Mouse (Mus musculus) stomach, postnatal 0 days (tissue): ENCODE measurements around the gene Siae. TPM values are rescaled to one million over a fixed set of nuclear protein-coding genes. Genes with fewer than 3 reads are reported as not detected.

Experiments
- ATAC-seq: fragments of 200-750 bp; cut with Nextera tagmentation; 2 replicates; pipeline ENCODE4 v1.8.0; 2017; ENCODE audit not compliant: low FRiP score, low TSS enrichment
- DNase-seq: peaks from one replicate; pipeline ENCODE4 v3.0.0-alpha.2; 2016; ENCODE audit warnings: low spot score
- H3K27ac ChIP-seq: fragments of 300-500 bp; sonication (generic); replicated peaks from 2 replicates; pipeline ENCODE4 v1.5.1; 2014; ENCODE audit warnings: mild to moderate bottlenecking, control low read depth
- H3K27me3 ChIP-seq: fragments of 300-500 bp; sonication (generic); 2 replicates; pipeline ENCODE4 v1.6.1; 2014; ENCODE audit warnings: low read length; ENCODE audit not compliant: control insufficient read depth, insufficient read depth
- H3K36me3 ChIP-seq: fragments of 300-500 bp; sonication (generic); 2 replicates; pipeline ENCODE4 v1.6.1; 2014; ENCODE audit warnings: low read length, mixed read lengths; ENCODE audit not compliant: control insufficient read depth, insufficient read depth
- H3K4me1 ChIP-seq: fragments of 300-500 bp; sonication (generic); replicated peaks from 2 replicates; pipeline ENCODE4 v1.6.1; 2014; ENCODE audit warnings: antibody characterized with exemption; ENCODE audit not compliant: control insufficient read depth, insufficient read depth
- H3K4me2 ChIP-seq: fragments of 300-500 bp; sonication (generic); replicated peaks from 2 replicates; pipeline ENCODE4 v1.6.1; 2014; ENCODE audit warnings: low read depth, mild to moderate bottlenecking, control low read depth, moderate library complexity
- H3K4me3 ChIP-seq: fragments of 300-500 bp; sonication (generic); 2 replicates; pipeline ENCODE4 v1.5.1; 2014; ENCODE audit warnings: low read depth, low read length, control low read depth
- H3K9ac ChIP-seq: fragments of 300-500 bp; sonication (generic); 2 replicates; pipeline ENCODE4 v1.6.1; 2014; ENCODE audit warnings: mild to moderate bottlenecking, low read length, control low read depth, mixed read lengths
- H3K9me3 ChIP-seq: fragments of 300-500 bp; sonication (generic); 2 replicates; pipeline ENCODE4 v1.6.1; 2016; ENCODE audit warnings: low read length; ENCODE audit not compliant: control insufficient read depth
- CTCF ChIP-seq: IDR thresholded peaks from 2 replicates; pipeline ENCODE4 v1.5.1; 2016; ENCODE audit warnings: antibody characterized with exemption, low read depth, mild to moderate bottlenecking, moderate library complexity
- EP300 ChIP-seq: optimal IDR thresholded peaks from 2 replicates; pipeline ENCODE3; 2016; ENCODE audit warnings: antibody characterized with exemption
- WGBS: fragments of 180-500 bp; shearing (Covaris S2); extraction: QIAGEN DNeasy Blood & Tissue Kit; methylation state at CpG from one replicate; pipeline ENCODE4 v1.1.7; 2014; 5-methylcytosine and 5-hydroxymethylcytosine counted together
- polyA plus RNA-seq: library from polyadenylated mRNA; unstranded; fragments of >200 nt; fragmentation: Nextera tagmentation; extraction: Ambion mirVana; gene quantifications from 2 replicates; pipeline ENCODE4 v1.2.1, GENCODE M21; 2015

The Siae gene
- polyA plus RNA-seq, 1 experiment from 2014 or later: 6.9 TPM

DNA sequence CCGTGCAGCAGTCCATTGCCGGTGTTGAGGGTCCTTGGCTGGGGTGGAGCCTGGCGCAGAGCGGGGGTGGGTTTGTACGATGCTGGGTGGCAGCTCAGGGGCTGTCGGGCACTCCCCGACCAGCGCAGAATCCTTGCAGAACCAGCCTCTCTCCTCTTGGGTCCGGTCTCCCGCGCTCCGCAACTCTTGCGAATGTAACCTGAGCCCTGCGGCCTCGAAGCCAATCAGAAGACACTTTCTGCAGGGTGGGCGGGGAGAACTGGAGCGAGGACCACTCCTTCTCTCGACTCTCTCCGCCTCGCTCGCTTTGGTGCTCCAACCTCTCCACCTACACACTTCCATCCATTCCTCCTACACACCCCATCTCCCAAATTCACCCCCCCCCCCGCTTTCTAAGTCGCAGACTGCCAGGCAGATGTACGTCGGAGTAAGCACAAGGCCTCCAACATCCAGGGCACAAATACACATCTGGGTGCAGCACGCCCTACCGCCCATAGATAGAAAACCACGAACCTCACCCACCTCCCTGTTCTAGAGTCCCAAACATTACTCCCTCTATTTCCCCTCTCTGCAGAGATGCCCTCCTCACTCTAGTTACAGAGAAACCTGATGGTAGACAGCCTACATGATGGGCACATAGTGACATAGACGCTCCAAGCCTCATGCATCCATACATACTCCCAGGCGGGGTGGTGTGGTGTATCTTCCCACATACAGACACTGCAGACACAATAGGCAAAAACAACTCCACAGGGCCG is 2.8 kb upstream of the Siae start, which contains the start of gene Nrgn:
Nrgn (minus strand) TSS at position 369 of the 758 bp plus-strand sequence.
- H3K36me3 ChIP-seq: no peaks in the 10 kb centered on the region
- H3K4me3 ChIP-seq: peak within 1 kb of the TSS; percentile 36
- H3K9me3 ChIP-seq: no peaks in the 10 kb centered on the region
- H3K27me3 ChIP-seq: peaks cover 2% of the 10 kb centered on the region; the same call in 1 of the 2 replicates
- 4% methylated on average over 31 of the region's 31 CpGs for whole genome bisulfite sequencing
- H3K9ac ChIP-seq: no peak within 1 kb of the TSS
- DNase-seq (peak; percentile 87), ATAC-seq (peak; percentile 93)
- peak within 1 kb of the TSS; percentile 69 for H3K4me2 ChIP-seq
- H3K27ac ChIP-seq: no peak within 1 kb of the TSS
- TF ChIP-seq EP300: no peak
- TF ChIP-seq CTCF: no peak
- H3K4me1 ChIP-seq: no peaks in the 10 kb centered on the region; the same call in 1 of the 2 replicates

DNA sequence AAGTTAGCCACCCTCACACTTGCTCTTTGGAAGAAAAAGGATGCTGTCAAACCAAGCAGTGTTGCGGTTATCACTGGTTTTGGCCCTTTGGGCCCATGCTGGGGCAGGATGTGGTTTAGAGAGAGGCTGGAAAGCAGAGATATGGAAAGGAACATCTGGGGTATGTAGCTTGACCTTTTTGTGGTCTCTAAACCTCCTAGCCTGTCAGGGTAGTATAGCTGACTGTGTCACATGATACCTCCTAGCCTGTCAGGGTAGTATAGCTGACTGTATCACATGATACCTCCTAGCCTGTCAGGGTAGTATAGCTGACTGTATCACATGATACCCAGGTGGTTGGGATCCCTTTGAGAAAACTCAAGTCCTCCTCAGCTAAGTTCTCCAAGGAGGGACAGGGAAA is 1.2 kb upstream of the Siae start:
- H3K4me2 ChIP-seq: no peak overlapping the region
- 92% methylated on average over 1 of the region's 1 CpGs for WGBS
- no peaks in the 10 kb centered on the region; the same call in 1 of the 2 replicates for H3K4me1 ChIP-seq
- no peak for ATAC-seq
- H3K9ac ChIP-seq: no peak overlapping the region
- H3K27ac ChIP-seq: no peak overlapping the region
- peaks cover 2% of the 10 kb centered on the region; the same call in 1 of the 2 replicates for H3K27me3 ChIP-seq
- no peak for TF ChIP-seq EP300
- no peak for TF ChIP-seq CTCF
- DNase-seq: no peak
- no peaks in the 10 kb centered on the region for H3K9me3 ChIP-seq
- H3K36me3 ChIP-seq: no peaks in the 10 kb centered on the region
- no peak overlapping the region for H3K4me3 ChIP-seq

DNA sequence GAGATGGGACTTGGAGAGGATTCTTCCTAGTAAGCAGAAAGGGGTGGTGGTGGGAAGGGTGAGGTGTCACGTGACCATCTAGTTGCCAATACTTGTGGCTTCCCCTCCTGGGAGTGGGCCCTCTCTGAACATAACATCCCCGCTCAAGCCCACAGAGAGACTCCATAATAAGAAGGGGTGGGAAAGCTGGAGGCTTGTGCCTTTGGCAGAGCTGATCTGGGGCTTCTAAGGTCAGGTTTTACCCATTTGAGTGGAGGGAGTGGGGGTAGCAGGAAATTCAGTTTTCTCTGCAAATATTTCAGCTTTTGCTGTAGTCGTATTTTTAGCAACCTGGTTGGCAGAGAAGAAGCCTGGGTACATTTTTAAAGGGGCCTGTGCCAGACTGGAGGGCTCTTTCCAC is 868 bp downstream of the Siae start:
- H3K4me2 ChIP-seq: no peak overlapping the region
- H3K4me3 ChIP-seq: no peak overlapping the region
- ATAC-seq (no peak), DNase-seq (no peak)
- no peak overlapping the region for H3K9ac ChIP-seq
- H3K4me1 ChIP-seq: no peaks in the 10 kb centered on the region; the same call in 1 of the 2 replicates
- no peaks in the 10 kb centered on the region for H3K9me3 ChIP-seq
- H3K27me3 ChIP-seq: peaks cover 2% of the 10 kb centered on the region; the same call in 1 of the 2 replicates
- H3K36me3 ChIP-seq: no peaks in the 10 kb centered on the region
- H3K27ac ChIP-seq: no peak overlapping the region
- TF ChIP-seq EP300: no peak
- TF ChIP-seq CTCF: no peak
- 73% methylated on average over 3 of the region's 3 CpGs for WGBS

DNA sequence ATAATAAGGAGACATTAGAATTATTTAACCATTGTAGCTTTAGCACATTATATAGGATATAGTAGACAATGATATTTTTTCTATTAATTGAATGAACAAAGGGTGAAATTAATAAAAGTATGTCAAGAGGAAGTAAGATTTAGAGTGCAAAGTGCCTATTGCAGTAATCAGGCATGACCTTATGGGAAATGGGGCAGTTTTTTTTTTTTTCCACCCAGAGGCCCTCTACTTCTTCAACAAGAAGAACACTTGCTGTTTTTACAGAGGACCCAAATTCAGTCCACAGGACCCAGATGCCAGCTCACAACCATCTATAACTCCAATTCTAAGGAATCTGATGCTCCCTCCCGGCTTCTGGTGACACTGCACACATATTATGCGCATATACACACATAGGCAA is 5.1 kb downstream of the Siae start:
- no peaks in the 10 kb centered on the region for H3K9me3 ChIP-seq
- ATAC-seq: no peak
- H3K36me3 ChIP-seq: no peaks in the 10 kb centered on the region
- no peak for DNase-seq
- H3K4me3 ChIP-seq: no peak overlapping the region
- no peaks in the 10 kb centered on the region for H3K27me3 ChIP-seq
- H3K4me2 ChIP-seq: no peak overlapping the region
- TF ChIP-seq EP300: no peak
- TF ChIP-seq CTCF: no peak
- H3K9ac ChIP-seq: no peak overlapping the region
- WGBS: 93% methylated on average over 2 of the region's 2 CpGs
- H3K27ac ChIP-seq: no peak overlapping the region
- H3K4me1 ChIP-seq: no peaks in the 10 kb centered on the region

DNA sequence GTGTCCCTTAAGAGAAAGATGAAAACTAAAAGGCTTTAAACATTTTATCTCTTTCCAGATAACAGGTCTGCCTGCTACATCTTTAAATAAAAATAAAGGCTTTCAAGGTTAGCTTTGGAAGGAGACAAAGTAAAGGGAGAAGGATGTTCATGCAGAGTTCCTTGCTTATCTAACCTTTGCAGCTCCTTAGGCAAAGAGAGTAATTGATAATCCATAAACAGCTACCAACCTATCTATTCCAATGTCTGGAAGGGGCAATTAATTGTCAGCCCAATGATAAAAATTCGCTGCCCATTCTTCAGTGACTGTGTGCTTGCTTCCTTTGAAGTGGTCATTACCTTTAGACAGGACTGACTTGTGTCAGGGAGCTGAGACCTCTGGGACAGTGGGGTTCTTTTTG is 8.3 kb downstream of the Siae start:
- H3K27ac ChIP-seq: no peak overlapping the region
- no peak overlapping the region for H3K4me3 ChIP-seq
- H3K27me3 ChIP-seq: no peaks in the 10 kb centered on the region
- H3K9me3 ChIP-seq: no peaks in the 10 kb centered on the region
- WGBS: 43% methylated on average over 1 of the region's 1 CpGs
- ATAC-seq (no peak), DNase-seq (no peak)
- no peak for TF ChIP-seq EP300
- no peak for TF ChIP-seq CTCF
- H3K4me1 ChIP-seq: no peaks in the 10 kb centered on the region
- H3K36me3 ChIP-seq: no peaks in the 10 kb centered on the region
- H3K4me2 ChIP-seq: no peak overlapping the region
- H3K9ac ChIP-seq: no peak overlapping the region

DNA sequence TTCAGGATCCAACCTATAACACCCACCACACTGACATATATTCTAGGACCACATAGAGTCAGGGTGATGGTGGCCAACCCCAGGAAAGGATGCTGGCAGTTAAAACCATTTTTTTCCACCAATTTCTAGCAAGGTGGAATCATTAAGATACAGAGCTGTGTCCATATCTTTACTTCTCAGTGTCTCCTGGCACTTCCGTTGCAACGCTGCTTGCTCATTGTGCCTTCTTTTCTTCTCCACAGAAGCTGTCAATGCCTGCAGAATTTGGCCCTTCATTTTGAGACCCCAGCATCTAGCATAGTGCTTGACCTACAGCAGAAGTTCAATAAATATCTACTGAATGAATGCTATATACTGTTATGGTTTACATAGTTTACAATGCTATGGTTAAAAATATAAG is 11.5 kb downstream of the Siae start:
- H3K4me2 ChIP-seq: no peak overlapping the region
- DNase-seq (no peak), ATAC-seq (no peak)
- TF ChIP-seq EP300 (no peak), CTCF (no peak)
- no peak overlapping the region for H3K27ac ChIP-seq
- H3K4me1 ChIP-seq: no peaks in the 10 kb centered on the region
- no peaks in the 10 kb centered on the region for H3K27me3 ChIP-seq
- H3K4me3 ChIP-seq: no peak overlapping the region
- no peaks in the 10 kb centered on the region for H3K36me3 ChIP-seq
- 84% methylated on average over 2 of the region's 2 CpGs for WGBS
- H3K9me3 ChIP-seq: no peaks in the 10 kb centered on the region
- H3K9ac ChIP-seq: no peak overlapping the region
